Mouse (Mus musculus) embryo, embryonic 10.5 days (tissue): ENCODE measurements around the gene Chdh.
A peak's percentile ranks its signal among the peaks of the same experiment; 100 is the strongest.

ENCODE experiments used
- DNase-seq: peaks from one replicate; pipeline ENCODE4 v3.0.0-alpha.2; 2015; ENCODE audit warnings: low spot score

The Chdh gene

DNA sequence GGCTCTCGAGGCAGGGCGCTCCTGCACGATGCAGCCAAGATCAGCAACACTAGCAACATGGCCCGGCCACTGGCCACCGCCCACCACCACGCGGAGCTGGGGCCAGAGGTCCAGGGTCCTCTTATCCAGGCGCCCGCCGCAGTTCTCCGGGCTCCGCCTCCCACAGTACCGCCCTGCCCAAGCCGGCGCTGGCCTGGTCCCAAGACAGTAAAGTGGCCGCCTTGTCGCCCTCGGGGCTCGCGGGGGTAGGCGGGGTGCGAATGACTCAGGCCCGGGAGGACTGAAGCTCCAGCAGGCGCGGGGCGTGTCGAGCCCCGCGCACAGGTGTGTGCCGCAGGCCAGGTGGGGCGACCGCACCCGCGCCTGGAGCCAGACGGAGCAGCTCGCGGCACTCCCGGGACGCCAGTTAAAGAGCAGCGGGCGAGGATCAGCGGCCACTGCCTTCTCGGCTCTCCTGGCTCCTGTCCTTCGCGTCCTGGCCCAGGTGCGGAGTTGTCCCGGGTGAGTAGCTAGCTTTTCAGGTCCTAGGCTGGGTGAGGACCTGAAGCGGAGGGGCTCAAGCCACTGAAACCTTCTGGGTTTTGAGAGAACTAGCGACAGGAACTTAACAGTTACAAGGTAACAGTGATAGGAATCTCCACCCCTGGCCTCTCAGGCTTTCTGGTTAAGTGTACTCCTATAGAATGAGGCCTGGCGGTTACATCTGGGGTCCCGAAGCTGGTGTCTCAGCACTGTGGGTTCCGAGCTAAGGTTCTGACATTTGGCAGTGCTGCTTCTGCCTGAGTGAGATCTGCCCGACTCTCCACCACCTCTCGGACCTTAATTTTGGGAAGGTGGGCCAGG lies at the start of gene Chdh, which contains the start of gene Il17rb:
Chdh (plus strand) TSS at position 291 of the 843 bp plus-strand sequence.
Il17rb (minus strand) TSS at position 164 of the 843 bp plus-strand sequence.
- peak; percentile 49 for DNase-seq

DNA sequence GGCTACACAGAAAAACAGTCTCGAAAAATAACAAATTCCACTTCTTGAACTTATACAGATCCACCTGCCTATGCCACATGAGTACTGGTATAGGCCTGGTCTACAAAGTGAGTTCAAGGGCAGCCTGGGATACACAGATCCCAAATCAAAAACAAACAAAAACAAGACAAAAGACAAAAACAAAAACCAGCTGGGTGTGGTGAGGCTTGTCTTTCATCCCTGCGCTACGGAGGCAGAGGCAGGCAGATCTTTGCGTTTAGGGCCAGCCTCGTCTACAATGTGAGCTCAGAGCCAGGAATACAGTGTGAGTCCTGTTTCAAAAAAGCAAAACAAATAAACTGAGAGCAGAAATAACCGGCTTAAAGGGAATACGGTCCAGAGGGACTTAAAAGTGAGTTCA lies 41.2 kb upstream of the Chdh start:
- no peak for DNase-seq

DNA sequence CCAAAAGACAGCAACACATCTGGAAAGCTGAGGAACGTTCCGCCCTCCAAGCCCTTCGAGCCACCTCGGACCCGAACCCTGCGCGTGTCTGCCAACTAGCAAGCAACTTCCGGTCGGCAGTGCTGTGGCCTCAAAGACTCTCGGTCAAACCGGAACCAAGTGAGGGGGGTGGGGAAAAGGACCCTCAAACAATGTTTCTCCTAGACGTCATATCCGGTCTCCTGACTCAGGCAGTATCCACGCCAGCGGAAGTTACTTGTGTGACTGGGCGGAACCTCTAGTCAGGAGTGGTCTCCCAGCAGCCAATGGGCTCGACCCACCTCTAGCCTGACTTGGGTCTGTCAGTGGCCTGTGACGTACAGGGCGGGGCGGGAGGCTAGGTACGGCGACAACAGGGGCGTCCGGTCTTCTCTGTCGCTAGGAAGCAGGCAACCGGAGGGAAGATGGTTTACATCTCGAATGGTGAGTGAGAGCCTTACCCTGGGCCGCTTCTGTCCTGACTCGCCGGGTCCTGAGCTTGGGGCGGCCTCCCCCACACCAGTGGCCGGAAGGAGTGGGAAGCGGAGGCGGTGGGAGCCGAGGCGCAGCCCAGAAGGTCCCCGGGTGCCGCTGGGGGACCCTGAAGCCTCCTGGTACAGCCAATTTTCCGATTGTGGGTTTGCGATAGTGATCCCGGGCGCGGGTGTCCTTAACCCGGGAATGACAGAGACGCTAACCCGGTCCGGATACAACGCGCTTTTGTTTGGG lies 40.6 kb upstream of the Chdh start, which contains the start of gene Selenok:
Selenok (plus strand) TSS at position 234 of the 747 bp plus-strand sequence.
- peak; percentile 100 for DNase-seq

DNA sequence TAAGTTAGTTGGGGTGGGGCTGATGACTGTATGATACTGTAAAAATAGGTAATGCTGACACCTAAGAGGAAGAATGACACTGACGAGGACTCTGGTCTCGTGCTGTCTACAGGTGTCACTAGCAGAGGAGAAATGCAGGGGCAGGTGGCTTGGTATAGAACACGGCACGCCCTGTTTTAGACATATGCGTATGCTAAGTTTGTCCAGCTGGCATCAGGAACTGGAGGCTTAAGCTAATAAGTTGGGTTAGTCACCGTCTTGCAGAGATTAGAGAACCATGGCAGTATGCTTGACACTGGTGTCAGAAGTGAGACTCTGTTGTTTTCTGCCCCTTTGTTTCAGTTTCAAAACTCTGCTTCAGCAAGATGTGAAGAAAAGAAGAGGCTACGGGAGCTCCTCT lies 37.4 kb upstream of the Chdh start:
- DNase-seq, result no peak

DNA sequence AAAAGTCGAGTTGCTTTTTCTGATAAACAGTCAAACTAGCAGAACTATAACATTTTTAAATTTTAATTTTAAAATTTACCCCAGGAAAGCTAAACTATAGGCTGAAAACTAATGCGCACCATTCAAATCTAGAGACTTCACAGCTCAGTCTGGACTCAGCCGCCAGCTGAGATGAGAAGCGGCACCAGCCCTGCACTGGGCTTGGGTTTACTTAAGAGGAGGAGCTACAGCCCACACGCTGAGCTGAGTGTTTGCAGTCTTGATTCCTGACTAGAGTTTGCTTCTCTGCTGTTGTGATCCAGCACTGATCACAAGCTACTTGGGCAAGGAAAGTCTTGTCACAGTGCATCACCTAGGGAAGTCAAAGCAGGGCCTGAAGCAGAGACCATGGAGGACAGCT lies 36.8 kb upstream of the Chdh start:
- DNase-seq, result no peak

DNA sequence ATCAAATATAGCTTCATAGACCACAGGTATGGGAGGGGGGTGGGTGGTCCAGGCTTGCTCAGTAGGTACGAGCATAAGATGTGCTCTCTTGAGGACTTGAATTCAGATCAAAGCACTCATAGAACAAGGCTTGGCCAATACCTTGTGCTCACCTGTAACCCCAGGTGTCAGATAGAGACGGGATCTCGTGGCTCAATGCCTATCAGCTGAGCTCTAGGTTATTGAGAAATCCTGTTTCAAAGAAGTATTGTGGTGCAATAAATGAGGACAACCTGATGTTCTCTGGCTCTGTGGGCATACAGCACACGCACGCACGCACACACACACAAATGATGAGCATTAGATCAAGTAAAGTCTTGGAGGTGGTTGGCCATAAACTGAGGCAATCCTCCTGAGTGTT lies 31.9 kb upstream of the Chdh start:
- no peak for DNase-seq

DNA sequence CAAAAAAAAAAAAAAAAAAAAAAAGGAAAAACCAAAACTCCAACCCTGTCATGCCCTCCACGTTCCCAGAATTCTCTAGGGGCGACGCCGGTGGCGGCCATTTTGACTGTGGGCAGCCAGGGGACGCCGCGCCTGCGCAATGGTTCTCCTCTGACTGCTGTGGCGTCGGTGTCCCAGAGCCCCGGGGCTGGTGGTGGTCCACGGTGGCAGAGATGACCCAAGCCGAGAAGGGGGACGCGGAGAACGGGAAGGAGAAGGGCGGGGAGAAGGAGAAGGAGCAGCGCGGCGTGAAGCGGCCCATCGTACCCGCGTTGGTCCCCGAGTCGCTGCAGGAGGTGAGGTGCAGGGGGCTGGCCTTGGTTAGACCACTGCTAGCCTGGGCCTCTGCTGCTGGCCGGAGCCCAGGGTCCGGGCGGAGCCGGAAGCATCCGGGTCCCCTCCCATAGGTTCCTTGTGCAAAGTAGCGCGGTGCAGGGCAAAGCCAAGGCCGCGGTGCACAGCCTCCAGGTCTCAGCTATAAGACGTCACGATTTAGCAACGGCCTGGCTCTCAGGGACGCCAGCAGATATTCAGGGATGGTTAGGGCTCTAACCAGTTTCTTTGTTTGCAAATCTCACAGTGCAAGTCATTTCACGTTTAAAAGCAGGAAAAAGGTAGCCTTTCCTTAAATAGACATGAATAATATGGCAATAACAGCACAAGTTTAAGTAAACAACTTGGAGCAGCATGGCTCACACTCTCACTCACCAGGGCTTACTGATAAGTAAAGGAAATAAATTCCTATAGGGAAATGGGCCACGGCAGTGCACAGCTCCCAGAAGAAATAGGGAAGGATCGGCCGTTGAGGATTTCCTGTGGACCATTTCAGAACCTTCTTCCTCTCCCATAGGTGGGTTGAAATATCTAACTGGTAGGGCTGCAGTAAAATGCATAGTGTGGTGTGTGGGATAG lies 30.3 kb upstream of the Chdh start, which contains the start of gene Actr8:
Actr8 (plus strand) TSS at position 84 of the 951 bp plus-strand sequence.
- DNase-seq, result peak; percentile 95

DNA sequence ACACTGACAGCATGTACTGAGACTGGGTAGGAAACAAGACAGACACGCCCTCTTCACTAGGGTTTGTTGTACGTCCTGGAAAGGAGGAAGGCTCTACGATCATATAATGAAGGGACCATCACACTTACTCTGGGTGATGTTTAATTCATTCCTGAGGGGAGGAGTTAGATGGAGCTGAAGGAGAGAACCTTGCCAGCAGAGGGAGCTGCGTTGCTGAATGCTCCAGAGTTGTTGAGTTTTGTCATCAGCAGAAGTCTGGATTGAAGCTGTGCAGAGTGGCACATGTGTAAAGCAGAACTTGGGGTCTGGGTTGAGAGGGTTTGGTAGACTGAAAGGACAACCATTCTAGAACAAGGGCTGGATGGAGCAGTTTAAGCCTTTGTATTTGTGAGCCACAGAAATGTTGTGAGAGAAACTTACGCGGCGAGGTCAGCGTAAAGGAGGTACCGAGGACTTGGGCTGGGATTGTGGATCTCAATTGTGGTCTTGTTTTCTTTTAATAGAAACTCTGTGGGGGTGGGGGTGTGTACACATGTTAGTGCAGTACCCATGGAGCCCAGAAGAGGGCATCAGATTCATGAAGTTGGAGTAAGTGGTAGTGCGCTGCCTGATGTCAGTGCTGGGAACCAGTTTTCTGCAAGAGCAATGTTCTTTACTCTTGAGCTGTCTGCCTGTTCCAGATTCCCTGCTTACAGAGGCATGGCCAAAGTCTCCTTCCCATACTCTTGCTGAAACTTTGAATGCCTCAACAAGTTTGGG lies 28.2 kb upstream of the Chdh start:
- DNase-seq, result peak; percentile 35

DNA sequence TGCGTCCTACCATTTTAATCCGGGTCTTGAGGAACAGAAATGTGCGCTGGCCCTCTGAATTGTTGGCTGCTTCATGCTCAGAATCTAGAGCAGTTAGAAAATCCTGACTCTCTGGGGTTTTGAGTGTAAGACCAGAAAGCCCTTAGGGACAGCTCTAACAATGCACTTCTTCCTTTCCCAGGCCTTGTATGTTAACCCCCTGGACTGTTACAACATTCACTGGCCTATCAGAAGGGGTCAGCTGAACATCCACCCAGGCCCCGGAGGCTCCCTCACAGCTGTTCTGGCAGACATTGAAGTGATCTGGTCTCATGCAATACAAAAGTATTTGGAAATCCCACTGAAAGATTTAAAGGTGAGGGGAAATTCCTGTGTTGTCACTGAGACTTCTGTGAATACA lies 22.7 kb upstream of the Chdh start:
- DNase-seq, result no peak

DNA sequence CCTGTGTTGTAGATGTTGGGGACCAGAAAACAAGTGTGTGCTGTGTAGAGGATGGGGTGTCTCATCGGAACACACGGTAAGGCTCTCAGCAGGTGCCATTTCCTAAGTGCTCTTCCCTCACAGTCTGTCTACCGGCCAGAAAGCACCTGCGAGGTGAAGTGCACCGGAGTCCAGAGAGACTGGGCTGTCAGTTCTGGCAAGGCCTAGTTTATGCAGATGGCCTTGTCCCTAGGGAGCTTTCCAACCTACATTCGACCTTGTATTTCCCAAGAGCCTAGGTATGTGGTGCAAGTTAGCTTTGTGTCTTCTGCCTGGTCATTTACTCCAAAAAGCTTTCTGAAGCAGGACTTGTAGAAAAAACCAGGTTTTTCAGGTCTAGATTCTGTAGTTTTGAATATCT lies 21.5 kb upstream of the Chdh start:
- DNase-seq, result no peak

DNA sequence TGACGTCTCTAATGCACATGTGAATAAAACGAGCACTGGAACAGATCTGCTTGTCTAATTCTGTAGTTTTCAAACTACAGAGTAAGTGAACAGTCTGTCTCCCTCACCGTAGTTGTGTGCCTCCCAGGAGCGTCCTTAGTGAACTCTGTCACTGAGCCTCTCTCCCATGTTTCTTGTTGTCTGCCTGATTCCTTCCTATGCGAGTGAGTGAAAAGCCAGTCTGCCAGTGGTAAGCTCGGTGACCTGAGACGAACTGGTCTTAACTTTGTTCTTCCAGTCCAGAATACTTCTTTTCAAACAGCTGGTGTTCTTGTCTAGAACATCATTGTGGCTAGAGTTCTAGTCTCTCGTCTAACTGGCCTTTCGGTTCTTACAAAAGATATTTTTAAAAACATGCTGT lies 21.1 kb upstream of the Chdh start:
- no peak for DNase-seq

DNA sequence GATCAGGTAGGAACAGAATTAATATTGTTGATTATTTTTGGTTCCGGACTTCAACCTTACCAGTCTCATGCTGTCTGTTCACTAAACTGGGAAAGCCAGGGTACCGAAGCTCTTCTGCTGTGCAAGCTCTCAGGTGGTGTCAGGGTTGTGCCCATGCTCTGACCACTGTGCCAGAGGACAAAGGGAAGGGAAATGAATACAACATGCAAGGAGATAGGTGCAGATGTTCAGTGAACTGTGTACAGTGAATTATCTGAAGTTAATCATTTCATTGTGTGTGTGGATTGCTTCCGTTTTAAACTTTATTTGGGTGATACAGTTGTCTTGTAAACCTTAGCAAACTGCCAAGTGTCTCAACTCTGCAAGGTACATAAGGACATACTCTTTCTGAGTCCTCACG lies 20.5 kb upstream of the Chdh start:
- DNase-seq, result no peak

DNA sequence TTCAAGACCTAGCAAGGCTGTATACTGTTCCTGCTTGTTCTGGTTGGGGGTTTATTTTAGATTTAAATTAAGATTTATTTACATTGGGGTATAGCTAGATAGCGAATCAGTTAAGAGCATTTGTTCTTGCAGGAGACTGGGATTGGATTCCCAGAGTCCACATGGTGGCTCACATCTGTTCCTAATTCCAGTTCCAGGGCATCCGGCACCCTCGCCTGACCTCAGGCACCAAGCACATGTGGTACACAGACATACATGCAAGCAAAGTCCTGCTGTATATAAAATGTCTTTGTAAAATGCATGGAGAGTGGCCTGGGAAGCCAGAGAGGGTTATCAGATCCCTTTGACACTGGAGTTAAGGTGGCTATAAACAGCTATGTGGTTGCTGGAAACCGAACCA lies 13.8 kb upstream of the Chdh start:
- peak; percentile 73 for DNase-seq

DNA sequence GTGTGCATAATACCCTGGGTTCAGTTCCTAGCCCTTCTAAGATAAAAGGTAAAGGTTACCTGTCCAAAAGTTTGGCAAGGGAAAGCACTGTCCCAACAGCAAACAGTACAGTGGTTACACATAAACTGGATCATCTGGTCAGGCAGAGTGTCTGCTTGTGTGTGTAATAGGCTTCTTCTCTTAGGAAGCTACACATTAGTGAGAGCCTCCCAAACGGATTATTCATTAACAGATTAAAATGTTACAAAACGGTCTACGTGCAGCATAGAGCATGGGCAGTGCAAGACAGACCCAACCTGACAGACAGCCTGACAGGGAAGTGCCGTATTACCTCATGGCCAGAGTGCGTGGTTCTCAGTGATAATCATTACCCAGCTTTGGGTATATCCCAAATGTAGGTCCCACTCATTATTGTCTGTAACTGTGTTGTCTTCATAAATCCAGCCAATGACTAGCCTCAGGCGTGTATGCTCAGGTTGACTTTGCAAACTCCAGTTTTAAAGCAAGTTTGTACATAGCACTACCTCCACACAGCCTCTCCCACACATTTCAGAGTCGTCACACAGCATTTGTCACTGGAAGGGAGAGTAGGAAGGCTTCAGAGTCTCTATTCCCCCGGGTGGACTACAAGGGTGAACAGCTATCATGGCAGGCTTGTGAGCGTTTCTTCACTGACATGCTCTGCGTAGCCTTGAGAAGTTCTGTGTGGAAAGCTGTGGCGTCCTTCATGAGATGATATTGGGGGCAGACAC lies 12.6 kb upstream of the Chdh start:
- DNase-seq, result no peak

DNA sequence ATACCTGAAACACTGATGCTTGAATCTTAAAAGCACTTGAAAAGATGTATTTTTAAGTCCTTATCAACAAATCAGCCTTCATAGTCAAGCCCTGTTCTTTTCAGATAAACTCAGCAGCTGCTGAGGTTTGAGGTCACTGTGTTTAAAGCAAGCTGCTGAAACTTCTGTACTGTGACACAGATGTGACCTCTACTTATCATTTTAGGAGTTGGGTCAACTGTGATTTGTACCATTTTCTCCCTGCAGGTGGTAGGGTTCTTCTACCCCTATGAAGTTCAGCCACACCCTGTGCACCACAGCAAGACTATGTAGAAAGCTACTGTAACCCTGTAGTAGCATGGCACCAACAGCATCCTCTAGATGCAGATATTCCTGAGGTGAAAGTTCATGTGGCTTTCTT lies 11.5 kb upstream of the Chdh start:
- DNase-seq, result no peak

DNA sequence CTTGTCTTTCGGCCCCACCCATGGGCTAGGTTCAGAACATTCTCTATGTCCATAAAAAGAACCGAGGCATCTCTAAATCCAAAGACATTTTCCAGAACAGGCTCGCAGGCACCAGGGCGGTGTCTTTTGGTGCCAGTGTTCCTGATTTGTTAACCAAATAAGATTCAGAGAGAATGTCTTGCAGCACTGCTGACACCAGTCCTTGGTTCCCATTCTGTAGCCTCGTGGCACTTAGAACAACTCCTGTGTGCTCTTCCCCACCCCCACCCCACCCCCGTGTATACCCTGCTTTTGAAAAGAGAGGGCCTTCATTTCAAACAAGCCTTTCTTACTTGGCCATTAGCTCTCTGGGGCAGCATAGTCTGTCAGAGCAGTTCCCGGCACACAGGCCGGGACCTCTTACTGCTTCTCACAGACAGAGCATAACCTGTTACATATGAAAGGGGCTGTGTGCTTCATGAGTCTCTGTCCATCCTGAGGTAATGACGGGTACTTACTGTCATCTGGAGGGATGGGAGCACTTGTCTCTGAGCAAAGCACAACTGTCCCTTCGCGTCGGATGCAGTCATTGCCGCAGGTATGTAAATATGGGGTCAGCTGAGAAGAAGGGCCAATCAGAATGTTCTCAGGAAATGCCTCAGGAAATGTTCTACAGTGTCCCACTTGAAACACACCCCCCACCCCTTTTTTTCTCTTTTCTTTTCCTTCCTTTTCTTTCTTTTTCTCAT lies 9.9 kb upstream of the Chdh start:
- no peak for DNase-seq

DNA sequence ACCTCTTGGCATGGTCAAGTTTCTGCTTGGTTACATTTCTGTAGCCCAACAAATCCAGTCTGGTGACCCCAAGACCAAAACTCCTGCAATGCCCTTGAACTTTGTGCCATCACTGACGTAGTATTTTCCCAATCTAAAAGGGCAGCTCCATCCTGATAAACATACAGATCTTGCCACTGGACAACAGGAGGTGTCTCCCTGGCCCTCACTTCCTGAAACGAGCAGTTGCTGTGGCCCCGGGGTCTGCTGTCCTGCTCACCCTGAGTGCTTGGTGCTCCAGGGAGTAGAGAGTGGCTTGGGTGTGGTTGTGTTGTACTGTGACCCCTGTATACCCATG lies 9.4 kb upstream of the Chdh start:
- no peak for DNase-seq

DNA sequence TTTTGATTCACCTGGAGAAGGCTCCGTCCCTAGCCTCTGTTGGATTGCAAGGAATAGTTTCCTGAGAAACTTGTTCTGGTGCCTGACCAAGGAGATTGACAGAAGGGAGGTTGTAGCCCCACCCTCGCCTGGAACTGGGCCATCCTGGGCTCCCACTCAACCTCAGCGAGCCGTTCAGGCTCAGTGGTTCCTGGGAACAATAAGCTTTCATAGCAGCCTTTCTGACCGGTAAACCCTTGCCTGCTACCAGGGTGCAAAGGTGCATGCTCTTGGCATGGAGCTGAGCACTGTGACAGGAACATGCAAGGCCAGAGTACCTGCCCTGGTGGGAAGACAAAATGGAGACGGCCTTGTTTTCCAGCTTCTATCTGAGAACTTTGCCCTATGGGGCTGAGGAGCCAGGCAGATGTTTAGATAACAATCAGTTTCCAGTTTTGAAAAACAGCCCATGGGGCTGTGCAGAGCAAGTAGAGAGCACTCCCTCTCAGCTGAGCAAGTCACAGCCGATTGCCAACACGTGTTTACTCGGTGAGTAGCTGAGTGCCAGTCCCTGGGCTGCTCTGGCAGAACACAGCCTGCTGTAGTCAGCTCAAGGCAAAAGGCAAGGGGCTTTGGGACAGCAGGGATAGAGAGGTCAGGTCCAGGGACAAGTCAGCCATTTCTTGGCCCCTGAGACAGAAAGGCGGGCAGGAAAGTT lies 1.2 kb downstream of the Chdh start:
- no peak for DNase-seq

DNA sequence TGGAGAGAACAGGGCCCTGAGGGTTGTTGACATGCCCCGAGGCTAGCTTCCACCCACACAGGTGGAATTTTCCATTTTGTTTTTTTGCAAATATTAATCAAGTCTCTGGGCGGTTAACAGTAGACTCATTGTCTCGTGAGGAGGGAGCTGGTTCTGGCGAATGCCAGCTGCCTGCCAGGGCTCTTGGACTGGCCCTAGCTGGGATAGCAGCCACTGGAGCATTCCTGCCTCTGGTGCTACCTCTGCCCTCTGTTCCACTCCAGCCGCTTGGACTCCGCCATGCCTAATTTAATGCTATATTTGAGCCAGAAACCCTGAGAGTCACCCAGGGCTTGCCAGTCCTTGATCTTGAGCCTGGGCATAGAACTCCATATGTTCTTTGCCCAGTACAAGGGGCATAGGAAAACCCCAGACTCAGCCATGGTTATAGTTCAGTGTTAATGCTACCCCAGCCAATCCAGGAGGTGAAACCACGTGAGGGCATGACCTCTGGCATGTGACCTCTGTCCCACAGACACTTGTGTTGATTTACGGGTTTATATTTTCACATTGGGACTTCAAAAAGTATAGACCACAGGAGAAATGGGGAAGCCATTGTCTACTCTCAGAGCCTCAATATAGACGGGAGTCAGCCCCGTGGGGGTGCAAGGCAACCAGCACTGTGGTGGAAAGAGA lies 3.2 kb downstream of the Chdh start:
- DNase-seq, result no peak
